Mouse (Mus musculus): ENCODE measurements around the gene Errfi1.

GRCm38 (mm10) chr4:150852479-150852878 lies 1.2 kb upstream of the Errfi1 start:
- TF ChIP-seq CTCF (IDR thresholded peaks at IDR 0.05; ENCODE audit: borderline replicate concordance, control insufficient read depth, extremely low read depth, insufficient read depth, low read length, poor library complexity) = no peak
- TF ChIP-seq POLR2A (IDR thresholded peaks at IDR 0.05; ENCODE audit: control insufficient read depth, extremely low read depth, insufficient read depth, low read length, poor library complexity) = no peak
